In the genomic region with DNA sequence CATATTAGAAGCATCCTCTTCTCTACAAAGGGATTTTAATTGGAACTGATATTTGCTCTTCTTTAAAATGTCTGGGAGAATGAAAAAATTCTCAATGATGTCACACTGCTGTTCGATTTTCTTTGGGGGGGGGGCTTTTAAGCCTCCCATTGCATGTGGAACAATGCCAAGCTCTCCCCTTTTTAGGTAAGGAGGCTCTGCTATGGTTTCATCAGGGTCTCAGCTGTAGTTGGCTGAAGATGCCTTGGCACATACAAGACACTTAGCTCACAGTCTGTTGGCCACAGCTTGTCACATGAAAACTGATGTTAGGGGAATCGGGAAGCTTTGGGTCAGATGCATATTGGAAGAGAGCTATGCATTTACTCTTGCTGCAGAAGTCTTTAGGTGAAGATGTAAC, we compare ENCODE assay signal across 29 mouse cellular contexts. TPM values are rescaled to one million over a fixed set of nuclear protein-coding genes. Genes with fewer than 3 reads are reported as not detected.
DNase-seq lines count a peak whose midpoint lies in the region; ATAC-seq and TF ChIP-seq lines count a peak whose summit lies in the region.
"Had no signal": no experiment of that assay in that cellular context is flagged by ENCODE, and none has a peak within 500 bp of the region (broad histone marks: within the 10 kb centered on the region; RNA-seq: fewer than 3 reads in every experiment).

No protein-coding gene starts in this region.

- H3K4me3 ChIP-seq in forebrain, embryonic 14.5 days (ENCODE audit: low read depth, low read length), result no peak overlapping the region
- H3K4me3 ChIP-seq in forebrain, embryonic 16.5 days (replicated peaks; ENCODE audit: low read length), result no peak overlapping the region
- H3K4me3 ChIP-seq in midbrain, postnatal 0 days (ENCODE audit: low read depth, low read length), result no peak overlapping the region
- no peak overlapping the region for H3K4me3 ChIP-seq in midbrain, embryonic 15.5 days
- H3K4me3 ChIP-seq: embryonic facial prominence, embryonic 13.5 days; embryonic facial prominence, embryonic 15.5 days; erythroblast, embryonic 14.5 days; forebrain, embryonic 10.5 days; forebrain, embryonic 12.5 days; forebrain, embryonic 15.5 days had no signal

- no peaks in the 10 kb centered on the region for H3K4me1 ChIP-seq in forebrain, embryonic 14.5 days (ENCODE audit: control insufficient read depth, insufficient read depth, low read length)
- no peaks in the 10 kb centered on the region for H3K4me1 ChIP-seq in forebrain, embryonic 16.5 days (replicated peaks; ENCODE audit: control insufficient read depth, insufficient read depth, low read length)
- no peaks in the 10 kb centered on the region for H3K4me1 ChIP-seq in midbrain, postnatal 0 days (ENCODE audit: insufficient read depth, low read length)
- no peaks in the 10 kb centered on the region for H3K4me1 ChIP-seq in midbrain, embryonic 15.5 days
- H3K4me1 ChIP-seq: embryonic facial prominence, embryonic 13.5 days; embryonic facial prominence, embryonic 15.5 days; forebrain, embryonic 10.5 days; forebrain, embryonic 12.5 days; forebrain, embryonic 15.5 days had no signal

- 60% methylated on average over 2 of the region's 2 CpGs for whole genome bisulfite sequencing in forebrain, embryonic 14.5 days
- 59% methylated on average over 2 of the region's 2 CpGs for WGBS in forebrain, embryonic 16.5 days
- WGBS in midbrain, postnatal 0 days, result 76% methylated on average over 2 of the region's 2 CpGs
- WGBS in midbrain, embryonic 15.5 days, result 71% methylated on average over 2 of the region's 2 CpGs

- no peak overlapping the region for H3K27ac ChIP-seq in forebrain, embryonic 14.5 days (ENCODE audit: low read depth, low read length)
- no peak overlapping the region for H3K27ac ChIP-seq in forebrain, embryonic 16.5 days (ENCODE audit: low read length)
- H3K27ac ChIP-seq in midbrain, postnatal 0 days (ENCODE audit: low read depth, low read length), result no peak overlapping the region
- H3K27ac ChIP-seq in midbrain, embryonic 15.5 days, result no peak overlapping the region
- H3K27ac ChIP-seq: embryonic facial prominence, embryonic 13.5 days; embryonic facial prominence, embryonic 15.5 days; forebrain, embryonic 10.5 days; forebrain, embryonic 12.5 days; forebrain, embryonic 15.5 days had no signal

- TF ChIP-seq CTCF in midbrain, postnatal 0 days (IDR thresholded peaks at IDR 0.05), result no peak

- DNase-seq in cerebellum, postnatal 10 days, result peak; percentile 89 to 91
- DNase-seq in cerebellum, adult 8-10 months, result no peak
- DNase-seq in forebrain, embryonic 14.5 days (ENCODE audit: low spot score), result peak; percentile 6
- peak; percentile 0 for DNase-seq in kidney, adult 9 months
- no peak for DNase-seq in kidney, adult 18-20 months
- DNase-seq in midbrain, postnatal 0 days (ENCODE audit: low spot score), result peak; percentile 70
- DNase-seq: adrenal gland, adult 8-10 months; adrenal gland, postnatal 14 days; adrenal gland, postnatal 36 days; B cell, adult 2 months; cerebellum, adult 11 months; cerebellum, adult 18-20 months; cerebellum, adult 9-10 months; cerebellum, postnatal 25 days; embryo, embryonic 11 days had no signal

- no peaks in the 10 kb centered on the region for H3K36me3 ChIP-seq in forebrain, embryonic 14.5 days (ENCODE audit: control insufficient read depth, insufficient read depth, low read length)
- no peaks in the 10 kb centered on the region for H3K36me3 ChIP-seq in forebrain, embryonic 16.5 days (ENCODE audit: control insufficient read depth, insufficient read depth)
- H3K36me3 ChIP-seq in midbrain, postnatal 0 days (ENCODE audit: insufficient read depth, low read length), result no peaks in the 10 kb centered on the region
- no peaks in the 10 kb centered on the region for H3K36me3 ChIP-seq in midbrain, embryonic 15.5 days (replicated peaks)
- H3K36me3 ChIP-seq: embryonic facial prominence, embryonic 13.5 days; embryonic facial prominence, embryonic 15.5 days; forebrain, embryonic 10.5 days; forebrain, embryonic 12.5 days; forebrain, embryonic 15.5 days; G1E had no signal

- H3K4me2 ChIP-seq in forebrain, embryonic 14.5 days (ENCODE audit: low read length), result no peak overlapping the region
- no peak overlapping the region for H3K4me2 ChIP-seq in forebrain, embryonic 16.5 days (ENCODE audit: low read length)
- H3K4me2 ChIP-seq in midbrain, postnatal 0 days (ENCODE audit: low read depth, low read length, poor library complexity, severe bottlenecking), result no peak overlapping the region
- H3K4me2 ChIP-seq in midbrain, embryonic 15.5 days, result no peak overlapping the region
- H3K4me2 ChIP-seq: embryonic facial prominence, embryonic 13.5 days; embryonic facial prominence, embryonic 15.5 days; forebrain, embryonic 12.5 days; forebrain, embryonic 15.5 days had no signal

- no peak for ATAC-seq in forebrain, embryonic 14.5 days
- ATAC-seq in forebrain, embryonic 16.5 days, result no peak
- no peak for ATAC-seq in midbrain, postnatal 0 days (ENCODE audit: low FRiP score)
- no peak for ATAC-seq in midbrain, embryonic 15.5 days (replicated peaks)
- ATAC-seq: activated CD4-positive, CD25-positive, alpha-beta regulatory T cell, adult 4 months; CD4-positive, CD25-positive, alpha-beta regulatory T cell, adult 4 months; forebrain, embryonic 15.5 days; Patski had no signal

- H3K27me3 ChIP-seq in forebrain, embryonic 14.5 days (replicated peaks; ENCODE audit: control insufficient read depth, insufficient read depth, low read length), result no peaks in the 10 kb centered on the region
- no peaks in the 10 kb centered on the region for H3K27me3 ChIP-seq in forebrain, embryonic 16.5 days (replicated peaks; ENCODE audit: control insufficient read depth, insufficient read depth, low read length)
- H3K27me3 ChIP-seq in midbrain, postnatal 0 days (ENCODE audit: insufficient read depth, low read length), result no peaks in the 10 kb centered on the region
- H3K27me3 ChIP-seq in midbrain, embryonic 15.5 days (replicated peaks), result no peaks in the 10 kb centered on the region
- H3K27me3 ChIP-seq: CH12.LX; embryonic facial prominence, embryonic 15.5 days; forebrain, embryonic 12.5 days; forebrain, embryonic 15.5 days; Patski had no signal

- H3K9me3 ChIP-seq in forebrain, embryonic 14.5 days (replicated peaks; ENCODE audit: control insufficient read depth, low read length), result no peaks in the 10 kb centered on the region
- no peaks in the 10 kb centered on the region for H3K9me3 ChIP-seq in forebrain, embryonic 16.5 days (ENCODE audit: control insufficient read depth, low read length)
- no peaks in the 10 kb centered on the region for H3K9me3 ChIP-seq in midbrain, postnatal 0 days (ENCODE audit: low read length)
- H3K9me3 ChIP-seq in midbrain, embryonic 15.5 days, result no peaks in the 10 kb centered on the region
- H3K9me3 ChIP-seq: embryonic facial prominence, embryonic 13.5 days; embryonic facial prominence, embryonic 15.5 days; forebrain, embryonic 10.5 days; forebrain, embryonic 12.5 days; forebrain, embryonic 15.5 days had no signal

- no peak overlapping the region for H3K9ac ChIP-seq in forebrain, embryonic 14.5 days (ENCODE audit: low read length)
- no peak overlapping the region for H3K9ac ChIP-seq in forebrain, embryonic 16.5 days (replicated peaks; ENCODE audit: low read depth, low read length)
- no peak overlapping the region for H3K9ac ChIP-seq in midbrain, postnatal 0 days (replicated peaks; ENCODE audit: low read length, poor library complexity, severe bottlenecking)
- H3K9ac ChIP-seq in midbrain, embryonic 15.5 days, result no peak overlapping the region
- H3K9ac ChIP-seq: embryonic facial prominence, embryonic 13.5 days; embryonic facial prominence, embryonic 15.5 days; forebrain, embryonic 12.5 days; forebrain, embryonic 15.5 days had no signal

RNA-seq across cellular contexts. Expression of a gene that starts 20.2 kb away (rescaled TPM):
- 29.2 and 37.4 TPM in 2 replicates for polyA plus RNA-seq in forebrain, embryonic 14.5 days (2014; fragmentation: Nextera tagmentation; extraction: Ambion mirVana)
- polyA plus RNA-seq in forebrain, embryonic 16.5 days (2015; fragmentation: Nextera tagmentation; extraction: Ambion mirVana), result 81.2 and 115 TPM in 2 replicates
- total RNA-seq in midbrain, postnatal 0 days (2014; rRNA removed), result 89.5 and 91.3 TPM in 2 replicates
- polyA plus RNA-seq in midbrain, postnatal 0 days (2015; fragmentation: Nextera tagmentation; extraction: Ambion mirVana), result 56.3 and 58.5 TPM in 2 replicates
- 52.1 and 56.4 TPM in 2 replicates for polyA plus RNA-seq in midbrain, embryonic 15.5 days (2015; fragmentation: Nextera tagmentation; extraction: Ambion mirVana)
- total RNA-seq: adrenal gland, adult 18-20 months; CH12.LX had no signal
- polyA plus RNA-seq: G1E, Patski had no signal

Comparison
In these comparisons a context has a peak if more than half of its experiments do, and no peak if none do; other contexts are left out.
1. DNase-seq: peak in cerebellum, postnatal 10 days (2 of 2), forebrain, embryonic 14.5 days (single experiment), kidney, adult 9 months (single experiment) and midbrain, postnatal 0 days (single experiment); none in cerebellum, adult 8-10 months (single experiment) and kidney, adult 18-20 months (single experiment).